Mouse (Mus musculus): ENCODE measurements around the gene Upk3bl. TPM values are rescaled to one million over a fixed set of nuclear protein-coding genes. Genes with fewer than 3 reads are reported as not detected.
A peak's percentile ranks its signal among the peaks of the same experiment; 100 is the strongest.
"Not testable (repeated sequence)": the region's sequence is repeated elsewhere in the genome, so short reads cannot be mapped to it uniquely, and the experiment has no call there.

The Upk3bl gene
- total RNA-seq, 2 experiments from 2014 or later = 0.17 to 0.59 TPM

DNA sequence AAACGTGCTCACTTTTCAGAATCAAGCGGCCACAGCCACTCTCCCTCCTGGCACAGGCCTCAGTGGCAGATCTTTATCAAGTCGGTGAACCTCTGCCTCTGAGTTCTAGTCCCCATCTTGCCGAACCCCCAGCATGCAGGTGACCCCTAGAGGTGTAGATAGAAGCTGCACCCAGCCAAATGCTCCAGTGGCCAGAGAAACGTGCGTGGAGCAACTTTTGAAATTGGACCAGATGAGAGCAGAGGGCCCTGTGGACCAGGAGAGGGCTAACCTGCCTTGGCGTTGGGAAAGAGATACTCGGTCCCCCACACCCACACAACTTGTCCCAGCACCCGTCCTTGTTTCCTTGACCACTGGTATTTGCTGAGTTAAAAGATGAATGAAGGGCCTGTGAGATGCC lies 8.9 kb upstream of the Upk3bl start:
- peak; percentile 50 for ATAC-seq (replicated peaks; ENCODE audit: poor library complexity)

DNA sequence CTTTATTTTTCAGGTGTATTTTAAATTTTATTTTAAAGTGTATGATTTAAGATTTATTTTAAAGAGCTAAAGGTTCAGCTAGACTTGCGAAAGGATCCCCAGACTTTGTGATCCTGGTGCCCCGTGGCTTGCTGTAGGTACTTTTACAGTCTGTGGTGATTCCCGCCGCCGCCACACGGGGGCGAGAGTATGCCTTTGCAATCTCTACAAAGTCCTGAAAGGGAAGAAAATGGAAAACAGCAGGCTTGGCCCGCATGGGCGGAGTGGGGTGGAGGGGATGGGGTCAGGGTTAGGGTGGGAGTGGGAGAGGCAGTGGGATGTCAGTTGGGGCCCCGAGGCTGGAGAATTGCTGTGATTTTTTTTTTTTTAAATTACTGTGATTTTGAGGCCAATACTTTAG lies 8.3 kb upstream of the Upk3bl start:
- ATAC-seq (replicated peaks; ENCODE audit: poor library complexity) = peak; percentile 89

DNA sequence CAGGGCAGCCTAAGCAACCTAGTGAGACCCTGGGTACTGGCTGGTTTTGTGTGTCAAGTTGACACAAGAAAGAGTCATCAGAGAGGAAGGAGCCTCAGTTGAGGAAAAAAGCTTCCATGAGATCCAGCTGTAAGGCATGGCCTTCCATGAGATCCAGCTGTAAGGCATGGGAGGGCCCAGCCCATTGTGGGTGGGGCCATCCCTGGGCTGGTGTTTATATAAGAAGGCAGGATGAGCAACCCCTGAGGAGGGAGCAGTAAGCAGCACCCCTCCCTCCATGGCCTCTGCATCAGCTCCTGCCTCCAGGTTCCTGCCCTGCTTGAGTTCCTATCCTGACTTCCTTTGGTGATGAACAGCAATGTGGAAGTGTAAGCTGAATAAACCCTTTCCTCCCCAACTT lies 5.8 kb upstream of the Upk3bl start:
- ATAC-seq (replicated peaks; ENCODE audit: poor library complexity) = not testable (repeated sequence)

DNA sequence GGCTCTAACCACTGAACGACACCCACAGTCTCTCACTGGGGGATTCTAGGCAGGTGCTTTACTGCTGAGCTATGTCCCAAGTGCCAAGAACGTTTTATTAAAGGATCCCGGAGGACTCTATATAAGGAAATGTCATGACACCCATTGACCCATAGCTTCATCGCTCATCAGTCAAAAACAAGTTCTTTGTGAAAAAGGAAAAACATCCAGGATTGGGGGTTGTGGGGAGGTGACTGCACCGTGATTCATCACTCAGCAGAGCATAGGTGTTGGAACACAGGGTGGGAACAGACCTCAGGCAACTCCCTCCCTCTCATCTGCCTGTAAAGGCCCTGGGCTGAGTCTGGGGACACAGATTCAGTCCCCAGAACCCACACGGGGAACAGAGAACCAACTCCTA lies 4.4 kb upstream of the Upk3bl start:
- ATAC-seq (replicated peaks; ENCODE audit: poor library complexity) = no peak

DNA sequence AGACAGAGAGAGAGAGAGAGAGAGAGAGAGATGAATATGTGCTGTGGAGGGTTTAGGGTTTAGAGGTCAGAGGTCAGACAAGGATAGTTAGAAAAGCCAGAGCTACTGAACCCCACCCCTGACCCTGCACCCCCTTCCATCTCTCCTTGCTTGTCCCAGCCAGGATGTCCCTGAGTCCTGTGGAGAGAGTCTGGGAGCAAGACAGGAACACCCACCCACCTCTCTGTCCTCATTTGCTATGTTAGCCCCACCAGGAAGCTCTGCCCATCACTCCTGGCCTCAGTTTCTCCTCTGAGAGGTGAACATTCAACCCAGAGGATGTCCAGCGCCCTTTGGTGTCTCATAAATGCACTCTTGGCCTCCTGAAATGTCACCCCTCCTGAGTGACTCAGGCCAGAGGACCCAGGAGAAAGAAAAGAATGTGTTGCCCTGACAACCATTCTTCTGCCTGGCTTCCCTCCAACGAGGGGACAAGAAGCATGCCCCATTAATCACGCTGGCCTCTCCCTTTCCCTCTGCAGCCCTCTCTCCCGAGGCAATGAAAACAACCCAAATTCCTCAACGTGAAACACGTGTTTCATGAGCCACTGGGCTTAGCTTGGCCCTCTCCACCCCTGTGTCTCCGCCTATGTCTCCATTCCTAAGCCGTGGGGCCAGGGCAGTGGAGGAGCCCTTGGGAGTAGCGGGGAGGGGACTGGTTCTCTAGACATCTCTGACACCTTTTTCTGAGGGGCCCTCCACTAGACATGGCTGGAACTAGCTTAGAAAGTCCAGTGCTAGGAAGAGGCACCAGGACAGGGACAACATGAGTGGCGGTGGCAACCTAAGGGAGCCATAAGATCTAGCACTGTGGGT lies 2.8 kb upstream of the Upk3bl start:
- ATAC-seq (replicated peaks; ENCODE audit: poor library complexity) = no peak

DNA sequence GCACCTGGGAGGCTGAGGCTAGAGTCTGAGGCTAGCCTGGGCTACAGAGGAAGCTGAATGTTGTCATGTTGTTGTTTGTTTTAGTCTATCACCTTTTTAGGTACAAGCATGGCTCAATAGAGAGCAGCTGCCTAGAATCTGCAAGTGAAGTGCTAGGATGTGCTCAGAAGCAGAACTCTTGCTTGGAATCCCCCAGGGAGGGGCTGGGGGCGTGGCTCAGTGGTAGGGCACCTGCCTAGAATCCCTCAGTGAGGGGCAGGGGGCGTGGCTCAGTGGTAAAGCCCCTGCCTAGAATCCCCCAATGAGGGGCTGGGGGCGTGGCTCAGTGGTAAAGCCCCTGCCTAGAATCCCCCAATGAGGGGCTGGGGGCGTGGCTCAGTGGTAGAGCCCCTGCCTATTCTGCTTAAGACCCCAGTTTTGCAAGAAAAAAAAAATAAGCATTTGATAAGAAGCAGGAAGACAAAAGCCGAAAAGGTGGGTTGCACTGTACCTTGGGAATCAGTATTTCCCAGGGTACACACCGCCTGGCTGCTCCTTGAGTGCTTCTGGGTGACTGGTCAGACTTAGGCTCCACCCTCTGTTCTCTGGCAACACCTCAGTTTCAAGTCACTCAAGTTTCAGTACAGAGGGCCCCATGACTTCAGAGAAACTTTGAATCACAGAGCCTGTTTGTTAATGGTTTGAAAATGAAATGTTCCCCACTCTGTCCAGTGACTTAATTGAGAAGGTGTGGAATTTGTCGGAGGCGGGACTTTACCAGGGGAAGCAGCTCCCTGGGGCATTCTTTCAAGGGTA lies 1.2 kb upstream of the Upk3bl start:
- ATAC-seq (replicated peaks; ENCODE audit: poor library complexity) = no peak

DNA sequence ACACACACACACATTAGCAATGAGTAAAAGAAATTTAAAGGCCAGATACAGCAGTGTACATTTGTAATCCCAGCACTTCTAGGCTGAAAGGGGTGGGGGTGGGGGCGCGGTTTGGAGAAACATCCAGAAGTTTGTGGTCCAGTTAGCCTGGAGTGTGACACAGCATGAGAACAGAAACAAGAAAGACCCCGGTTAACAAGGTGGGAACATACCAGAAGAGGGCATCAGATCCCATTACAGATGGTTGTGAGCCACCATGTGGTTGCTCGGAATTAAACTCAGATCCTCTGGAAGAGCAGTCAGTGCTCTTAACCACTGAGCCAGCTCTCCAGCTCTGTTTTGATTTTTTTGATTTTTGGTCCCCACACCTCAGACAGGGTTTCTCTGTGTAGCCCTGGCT lies 1.8 kb downstream of the Upk3bl start:
- ATAC-seq (replicated peaks; ENCODE audit: poor library complexity) = no peak

DNA sequence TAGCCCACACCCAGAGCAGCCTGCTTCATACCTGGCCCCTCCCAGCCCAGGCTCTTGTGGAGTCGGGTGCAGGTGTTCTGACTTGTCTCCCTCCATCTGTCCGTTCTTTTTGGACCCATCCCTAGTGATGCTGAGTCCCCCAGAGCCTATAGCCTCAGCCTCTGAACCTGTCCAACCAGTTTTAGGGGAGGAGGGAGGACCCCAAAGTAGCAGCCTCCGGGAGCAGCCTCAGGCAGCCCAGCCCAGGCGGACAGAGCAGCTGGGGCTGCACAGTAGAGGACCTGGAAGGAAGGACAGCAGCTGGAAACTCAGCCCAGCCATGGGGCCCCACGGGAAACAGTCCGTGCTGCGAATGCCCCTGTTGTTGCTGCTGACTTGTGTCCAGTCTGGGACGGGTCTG lies 2.8 kb downstream of the Upk3bl start:
- ATAC-seq (replicated peaks; ENCODE audit: poor library complexity) = no peak

DNA sequence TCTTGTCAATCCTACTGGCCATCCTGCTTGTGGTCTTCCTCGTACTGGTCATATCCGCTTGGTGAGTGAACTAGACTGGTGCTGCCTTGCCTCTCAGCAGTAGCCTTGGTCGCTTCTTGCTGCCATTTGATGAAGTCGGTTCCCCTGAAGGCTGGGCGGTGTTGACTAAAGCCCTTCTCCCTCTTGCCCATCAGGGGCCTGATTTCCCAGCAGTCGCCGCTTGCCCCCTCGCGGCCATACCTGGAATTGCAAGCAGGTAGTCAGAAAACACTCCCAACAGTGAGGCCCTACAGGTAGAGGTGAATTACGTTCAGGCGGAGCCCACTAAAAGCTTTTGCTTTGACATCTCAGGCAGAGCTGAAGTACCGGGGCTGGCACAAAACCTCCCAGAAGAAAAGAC lies 7.3 kb downstream of the Upk3bl start:
- peak; percentile 83 for ATAC-seq (replicated peaks; ENCODE audit: poor library complexity)

DNA sequence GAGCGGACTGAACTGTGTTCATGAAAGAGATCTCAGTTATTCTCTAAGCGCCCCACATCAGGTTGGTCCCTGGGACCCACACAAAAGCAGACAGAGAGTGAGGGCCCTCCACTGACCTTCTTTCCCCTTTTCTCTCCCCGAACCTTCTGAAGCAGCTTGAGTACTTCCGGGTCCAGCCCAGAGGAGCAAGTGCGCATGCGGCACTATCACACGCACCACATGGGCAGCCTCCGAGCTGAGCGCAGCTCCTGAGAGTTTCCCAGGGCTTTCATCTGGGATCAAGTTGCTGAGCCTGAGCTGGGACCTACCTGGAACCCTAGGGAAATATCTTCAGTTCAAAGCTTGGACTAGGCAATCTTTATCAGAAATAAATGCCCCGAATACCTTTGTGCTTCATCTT lies 9.6 kb downstream of the Upk3bl start:
- no peak for ATAC-seq (replicated peaks; ENCODE audit: poor library complexity)

DNA sequence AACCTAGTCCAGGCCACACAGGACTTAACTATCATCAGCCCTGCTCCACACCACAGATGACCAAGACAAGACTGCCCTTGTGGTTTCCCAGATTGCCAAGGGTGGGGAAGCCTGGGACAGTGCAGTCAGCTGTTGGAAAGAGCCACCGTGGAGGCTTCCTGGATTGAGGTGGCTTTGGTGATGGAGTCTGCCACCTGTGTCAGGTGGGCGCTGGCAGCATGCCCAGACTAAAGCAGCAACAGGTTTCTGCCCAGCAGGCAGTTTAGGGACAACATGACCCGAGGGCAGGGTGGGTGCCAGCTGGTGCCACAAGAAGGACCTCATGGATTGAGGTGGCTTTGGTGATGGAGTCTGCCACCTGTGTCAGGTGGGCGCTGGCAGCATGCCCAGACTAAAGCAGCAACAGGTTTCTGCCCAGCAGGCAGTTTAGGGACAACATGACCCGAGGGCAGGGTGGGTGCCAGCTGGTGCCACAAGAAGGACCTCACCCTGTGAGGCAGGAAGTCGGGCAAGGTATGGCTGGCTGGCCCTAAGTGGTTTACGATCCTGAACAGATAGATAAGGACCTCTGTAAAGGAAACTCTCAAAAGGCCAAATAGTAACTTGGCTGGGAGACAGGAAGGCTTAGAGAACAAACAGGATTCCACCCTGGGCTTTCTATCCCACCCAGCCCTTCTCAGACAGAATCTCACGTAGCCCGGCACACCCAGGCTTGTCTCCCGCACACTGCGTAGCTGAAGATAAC lies 12.3 kb downstream of the Upk3bl start:
- peak; percentile 54 for ATAC-seq (replicated peaks; ENCODE audit: poor library complexity)

DNA sequence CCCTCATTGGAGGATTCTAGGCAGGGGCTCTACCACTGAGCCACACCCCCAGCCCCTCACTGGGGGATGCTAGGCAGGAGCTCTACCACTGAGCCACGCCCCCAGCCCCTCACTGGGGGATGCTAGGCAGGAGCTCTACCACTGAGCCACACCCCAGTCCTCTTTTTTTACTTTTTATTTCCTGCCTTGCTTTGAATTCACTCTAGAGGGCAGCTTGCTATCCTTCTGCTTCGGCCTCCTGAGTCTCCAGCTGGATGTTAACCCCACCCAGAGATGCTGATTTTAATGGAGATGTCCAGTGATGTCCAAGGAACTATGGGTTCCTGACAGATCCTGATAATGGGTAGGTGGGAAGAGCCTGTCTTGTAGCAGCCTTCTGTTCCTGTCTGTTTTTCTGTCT lies 15.1 kb downstream of the Upk3bl start:
- ATAC-seq (replicated peaks; ENCODE audit: poor library complexity) = no peak

DNA sequence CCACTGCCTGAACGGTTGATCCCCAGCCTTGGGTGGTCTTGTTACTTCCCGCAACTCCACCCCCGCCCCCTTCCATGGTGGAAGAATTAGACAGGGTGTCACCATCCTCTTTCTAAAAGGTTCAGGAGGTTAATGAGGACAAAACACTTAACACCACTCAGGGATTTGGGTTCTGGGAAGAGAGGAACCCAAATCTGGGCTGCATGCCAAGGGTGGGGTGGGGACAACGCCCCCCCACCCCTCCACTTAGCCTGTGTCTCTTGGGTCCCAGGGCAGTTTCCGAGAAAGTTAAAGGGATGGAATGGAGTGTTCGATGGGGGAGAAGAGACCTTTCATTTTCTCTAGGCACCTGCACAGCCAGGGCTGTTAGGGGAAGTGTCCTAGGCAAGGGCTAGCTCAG lies 18.8 kb downstream of the Upk3bl start:
- ATAC-seq (replicated peaks; ENCODE audit: poor library complexity) = no peak

DNA sequence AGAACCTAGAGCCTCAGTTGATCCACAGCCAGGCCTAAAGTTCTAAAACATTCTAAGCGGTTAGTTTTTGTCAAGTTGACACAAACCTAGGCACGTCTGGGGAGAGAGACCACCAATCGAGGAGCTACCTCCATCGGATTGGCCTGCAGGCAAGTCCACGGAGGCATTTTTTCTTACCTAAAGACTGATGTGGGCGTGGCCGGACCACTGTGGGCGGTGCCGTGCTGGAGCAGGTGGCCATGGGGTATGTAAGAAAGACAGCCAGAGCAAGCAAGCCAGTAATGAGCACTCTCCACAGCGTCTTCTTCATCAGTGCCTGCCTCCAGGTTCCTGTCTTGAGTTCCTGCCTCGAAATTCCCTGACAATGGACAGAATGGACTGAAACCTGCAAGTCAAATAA lies 19.2 kb downstream of the Upk3bl start:
- no peak for ATAC-seq (replicated peaks; ENCODE audit: poor library complexity)

DNA sequence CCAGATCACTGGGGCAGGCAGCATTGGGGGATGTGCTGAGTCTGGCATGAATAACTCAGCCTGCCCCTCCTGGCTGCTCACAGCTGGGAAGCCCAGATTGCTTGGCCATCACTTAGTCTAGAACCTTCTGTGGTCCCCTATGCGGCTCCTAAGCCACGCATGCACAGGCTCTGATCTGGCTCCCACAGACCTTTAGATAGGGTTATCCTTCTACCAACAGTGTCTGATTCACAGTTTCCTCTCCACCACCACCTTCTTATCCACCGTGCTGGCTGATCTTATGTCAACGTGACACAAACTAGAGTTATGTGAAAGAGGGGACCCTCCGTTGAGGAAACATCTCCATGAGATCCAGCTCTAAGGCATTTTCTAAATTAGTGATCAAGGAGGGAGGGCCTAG lies 20.8 kb downstream of the Upk3bl start:
- ATAC-seq (replicated peaks; ENCODE audit: poor library complexity) = peak; percentile 42

DNA sequence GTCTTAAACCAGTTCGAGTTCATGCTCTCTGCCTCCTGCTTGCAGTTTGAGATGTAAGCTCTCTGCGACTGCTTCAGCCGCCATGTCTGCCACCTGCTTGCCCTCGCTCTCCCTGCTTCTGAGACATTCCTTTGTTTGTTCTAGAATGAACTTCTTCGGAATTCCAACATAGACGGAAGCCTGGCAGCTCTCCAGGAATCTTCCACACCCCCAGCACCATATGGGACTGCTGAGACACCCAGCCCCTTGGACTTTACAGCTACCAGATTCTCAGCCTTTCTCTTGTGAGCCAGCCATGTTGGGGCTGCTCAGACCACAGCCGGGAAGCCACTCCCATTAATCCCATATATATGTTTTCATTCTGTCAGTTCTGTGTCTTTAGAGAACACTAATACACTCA lies 22.0 kb downstream of the Upk3bl start:
- ATAC-seq (replicated peaks; ENCODE audit: poor library complexity) = no peak

DNA sequence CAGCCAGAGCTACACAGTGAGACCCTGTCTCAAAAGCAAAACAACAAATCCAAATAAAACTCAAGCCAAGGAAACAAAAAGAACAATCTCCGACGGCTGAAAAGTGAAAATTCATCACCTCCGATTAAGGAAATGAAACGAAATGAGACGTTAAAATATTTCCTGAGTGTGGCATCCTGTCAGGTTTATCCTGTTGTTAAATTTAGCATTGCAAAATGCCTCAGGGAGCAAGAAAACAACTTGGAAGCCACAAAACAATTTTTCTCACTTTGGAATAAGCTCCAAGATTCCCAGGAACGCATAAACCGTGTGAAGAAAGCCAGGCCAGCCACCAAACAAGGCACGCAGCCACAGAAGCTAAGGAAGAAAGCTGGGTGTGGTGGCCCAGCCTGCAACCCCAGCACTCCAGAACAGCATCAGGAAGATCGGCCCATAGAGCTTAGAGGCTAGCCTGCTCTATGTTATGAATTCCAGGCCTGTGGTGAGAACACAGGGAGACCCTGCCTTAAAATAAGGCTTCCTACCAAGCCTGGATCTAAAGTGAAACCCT lies 22.8 kb downstream of the Upk3bl start:
- ATAC-seq (replicated peaks; ENCODE audit: poor library complexity) = no peak

DNA sequence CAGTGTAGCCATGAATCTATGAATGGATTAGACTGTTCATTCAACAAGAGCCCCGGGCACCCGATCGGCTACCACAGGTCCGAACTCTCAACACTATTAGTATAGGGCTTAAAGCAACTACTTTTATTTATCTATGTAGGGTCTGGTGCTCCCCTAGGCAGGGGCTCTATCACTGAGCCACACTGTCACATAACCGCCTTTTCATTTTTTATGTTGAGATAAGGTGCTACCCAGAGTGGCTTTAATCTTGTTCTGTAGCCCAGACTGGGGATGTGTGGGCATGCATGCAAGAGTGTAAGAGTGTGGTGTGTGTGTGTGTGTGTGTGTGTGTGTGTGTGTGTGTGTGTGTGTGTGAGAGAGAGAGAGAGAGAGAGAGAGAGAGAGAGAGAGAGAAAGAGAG lies 23.8 kb downstream of the Upk3bl start:
- ATAC-seq (replicated peaks; ENCODE audit: poor library complexity) = peak; percentile 52

DNA sequence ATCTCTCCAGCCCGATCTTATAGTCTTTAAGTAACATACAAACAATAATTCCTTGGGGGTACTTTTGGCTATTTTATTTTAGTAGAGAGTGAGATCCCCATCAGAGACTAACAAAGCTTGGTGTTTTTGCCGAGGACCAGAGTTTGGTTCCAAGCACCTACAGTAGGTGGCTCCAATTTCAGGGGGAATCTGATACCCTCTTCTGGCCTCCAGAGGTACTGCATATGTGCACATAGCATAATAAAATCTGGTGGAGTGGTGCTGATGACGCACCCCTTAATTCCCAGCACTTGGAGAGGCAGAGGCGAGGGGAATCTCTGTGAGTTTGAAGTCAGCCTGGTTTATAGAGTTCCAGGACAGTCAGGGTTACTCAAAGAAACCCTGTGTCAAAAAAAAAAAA lies 28.1 kb downstream of the Upk3bl start:
- 0 out of 2 replicates have a peak, but pooled peaks have one; percentile 22 for ATAC-seq (replicated peaks; ENCODE audit: poor library complexity)

DNA sequence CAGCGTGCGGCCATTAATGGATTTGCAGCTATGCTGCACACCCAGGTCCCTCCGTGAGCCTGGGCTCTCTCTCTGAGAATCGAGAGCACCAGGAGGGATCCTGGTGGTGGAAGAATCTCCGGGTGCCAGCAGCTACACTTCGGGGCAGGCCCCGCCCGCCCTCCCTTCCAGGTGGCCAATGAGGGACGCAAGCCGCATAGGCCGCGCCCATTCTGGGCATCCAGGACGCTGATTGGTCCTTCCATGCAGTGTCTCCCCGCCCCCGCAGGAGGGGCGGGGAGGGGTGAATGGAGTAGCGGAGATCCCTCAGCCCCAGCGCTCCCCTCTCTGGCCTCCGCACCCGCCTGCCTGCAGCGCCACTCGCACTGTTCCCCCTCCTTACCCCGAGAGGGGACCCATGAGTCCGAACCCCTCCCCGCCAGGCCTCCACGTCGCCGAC lies 29.4 kb downstream of the Upk3bl start, which contains the start of gene Rasa4:
Gene Rasa4, plus strand, starts transcription at position 248 of the 439 bp plus-strand sequence.
- peak; percentile 95 for ATAC-seq (replicated peaks; ENCODE audit: poor library complexity)

Data from megakaryocyte progenitor cell, adult 5-6 weeks (primary cell).